Mouse (Mus musculus) CH12.LX (cell line): Measurements from ENCODE around the gene Plcxd2.

Source experiments
- CTCF ChIP-seq, 2 experiments: IDR thresholded peaks in 1 of 2; conservative IDR thresholded peaks in 1 of 2; 2 replicates each; pipeline ENCODE4 v1.5.1; 2011 to 2012; ENCODE audit warnings: low read depth in 2 of 2, low read length in 2 of 2, improper control_type of control experiment in 1 of 2, inconsistent platforms in 1 of 2, mild to moderate bottlenecking in 1 of 2, moderate library complexity in 1 of 2
- EP300 ChIP-seq: IDR thresholded peaks from 2 replicates; pipeline ENCODE4 v1.6.1; 2011; ENCODE audit warnings: low read length, improper control_type of control experiment
- HCFC1 ChIP-seq: IDR thresholded peaks from 2 replicates; pipeline ENCODE4 v1.6.1; 2012; ENCODE audit warnings: low read depth, mild to moderate bottlenecking, inconsistent platforms, low read length, improper control_type of control experiment
- MAFK ChIP-seq: IDR thresholded peaks from 2 replicates; pipeline ENCODE4 v1.6.1; 2011; ENCODE audit warnings: low read length, improper control_type of control experiment; ENCODE audit not compliant: insufficient replicate concordance
- MAZ ChIP-seq: IDR thresholded peaks from 2 replicates; pipeline ENCODE4 v1.6.1; 2012; ENCODE audit warnings: low read depth, mild to moderate bottlenecking, inconsistent platforms, low read length, improper control_type of control experiment, moderate library complexity
- MEF2A ChIP-seq: IDR thresholded peaks from 2 replicates; pipeline ENCODE4 v1.6.1; 2014; ENCODE audit warnings: low read depth, mild to moderate bottlenecking, inconsistent platforms, low read length, improper control_type of control experiment, borderline replicate concordance
- MYC ChIP-seq: IDR thresholded peaks from 2 replicates; pipeline ENCODE4 v1.6.1; 2011; ENCODE audit warnings: low read depth, mild to moderate bottlenecking, improper control_type of control experiment, low read length
- NELFE ChIP-seq: IDR thresholded peaks from 2 replicates; pipeline ENCODE4 v1.6.1; 2011; ENCODE audit warnings: low read depth, low read length, improper control_type of control experiment
- NRF1 ChIP-seq: IDR thresholded peaks from 2 replicates; pipeline ENCODE4 v1.6.1; 2014; ENCODE audit warnings: low read depth, mild to moderate bottlenecking, inconsistent platforms, low read length, improper control_type of control experiment, moderate library complexity
- POLR2A ChIP-seq: IDR thresholded peaks from 2 replicates; pipeline ENCODE4 v1.6.1; 2011; ENCODE audit warnings: low read depth, mild to moderate bottlenecking, improper control_type of control experiment, low read length
- POLR2AphosphoS2 ChIP-seq: IDR thresholded peaks from 2 replicates; pipeline ENCODE4 v1.6.1; 2011; ENCODE audit warnings: low read depth, low read length, improper control_type of control experiment
- TBP ChIP-seq: conservative IDR thresholded peaks from 2 replicates; pipeline ENCODE4 v1.6.1; 2011; ENCODE audit warnings: low read depth, low read length, improper control_type of control experiment
- TCF12 ChIP-seq: IDR thresholded peaks from 2 replicates; pipeline ENCODE4 v1.6.1; 2014; ENCODE audit warnings: low read depth, mild to moderate bottlenecking, inconsistent platforms, low read length, improper control_type of control experiment
- ZC3H11A ChIP-seq: IDR thresholded peaks from 2 replicates; pipeline ENCODE4 v1.6.1; 2012; ENCODE audit warnings: low read depth, mild to moderate bottlenecking, inconsistent platforms, low read length, improper control_type of control experiment

GRCm38 (mm10) chr16:46001550-46002166 lies 8.4 kb downstream of the Plcxd2 start:
- no peak for TF ChIP-seq CTCF (conservative IDR thresholded peaks at IDR 0.05 in 1 of 2, IDR thresholded peaks at IDR 0.05 in 1 of 2; ENCODE audit: low read depth in 2 of 2, low read length in 2 of 2)
- TF ChIP-seq MYC, result no peak
- TF ChIP-seq MAFK, result no peak
- TF ChIP-seq ZC3H11A, result no peak
- TF ChIP-seq POLR2AphosphoS2, result no peak
- no peak for TF ChIP-seq TBP
- no peak for TF ChIP-seq MAZ
- no peak for TF ChIP-seq POLR2A
- TF ChIP-seq HCFC1, result no peak
- no peak for TF ChIP-seq TCF12
- TF ChIP-seq MEF2A, result no peak
- TF ChIP-seq NRF1, result no peak
- TF ChIP-seq EP300, result no peak
- no peak for TF ChIP-seq NELFE
